Mouse (Mus musculus) heart, postnatal 10 days (tissue): ENCODE data around the gene 1110051M20Rik. TPM values are rescaled to one million over a fixed set of nuclear protein-coding genes. Genes with fewer than 3 reads are reported as not detected.
A peak's percentile ranks its signal among the peaks of the same experiment; 100 is the strongest.
"Not testable (repeated sequence)": the region's sequence is repeated elsewhere in the genome, so short reads cannot be mapped to it uniquely, and the experiment has no call there.

ENCODE experiments used
- DNase-seq, 2 experiments: peaks; one replicate each; pipeline ENCODE4 v3.0.0; 2021
- intact Hi-C: fragments of 180-260 bp; cut with DNase I; formaldehyde crosslinking; loops from one replicate; pipeline ENCODE4 v1.15.1; 2025
- microRNA-seq, 2 experiments: library from miRNA; unstranded; fragments of <30 nt; microRNA quantifications; one replicate each; pipeline ENCODE4 v1.2.0; 2022
- total RNA-seq, 2 experiments: library from RNA; stranded (reverse); gene quantifications; 2 replicates each; pipeline ENCODE4 v1.2.3; 2021

The 1110051M20Rik gene
- total RNA-seq, 2 experiments from 2014 or later, result 9.5 to 12.9 TPM

DNA sequence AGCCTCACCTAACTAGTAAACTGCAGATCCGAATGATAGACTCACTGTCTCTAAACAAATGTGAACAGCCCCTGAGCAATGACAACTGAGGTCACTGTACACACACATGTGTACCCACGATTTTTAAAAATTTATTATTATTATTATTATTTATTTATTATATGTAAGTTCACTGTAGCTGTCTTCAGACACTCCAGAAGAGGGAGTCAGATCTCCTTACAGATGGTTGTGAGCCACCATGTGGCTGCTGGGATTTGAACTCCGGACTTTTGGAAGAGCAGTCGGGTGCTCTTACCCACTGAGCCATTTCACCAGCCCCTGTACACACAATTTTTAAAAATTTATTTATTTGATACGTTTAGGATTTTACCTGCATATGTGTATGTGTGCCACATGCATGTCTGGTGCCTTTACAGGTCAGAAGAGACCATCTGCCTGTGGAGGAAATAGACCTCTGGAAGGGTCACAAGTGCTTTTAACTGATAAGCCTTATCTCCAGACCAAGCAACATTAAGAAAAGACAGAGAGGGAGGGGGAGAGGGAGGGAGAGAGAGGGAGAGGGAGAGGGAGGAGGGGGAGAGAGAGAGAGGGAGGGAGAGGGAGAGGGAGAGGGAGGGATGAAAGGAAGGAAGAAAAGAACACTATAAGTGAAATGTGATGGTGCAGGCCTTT lies 199.8 kb downstream of the 1110051M20Rik start:
- intact Hi-C loops, result no loop called here
- no peak for DNase-seq

DNA sequence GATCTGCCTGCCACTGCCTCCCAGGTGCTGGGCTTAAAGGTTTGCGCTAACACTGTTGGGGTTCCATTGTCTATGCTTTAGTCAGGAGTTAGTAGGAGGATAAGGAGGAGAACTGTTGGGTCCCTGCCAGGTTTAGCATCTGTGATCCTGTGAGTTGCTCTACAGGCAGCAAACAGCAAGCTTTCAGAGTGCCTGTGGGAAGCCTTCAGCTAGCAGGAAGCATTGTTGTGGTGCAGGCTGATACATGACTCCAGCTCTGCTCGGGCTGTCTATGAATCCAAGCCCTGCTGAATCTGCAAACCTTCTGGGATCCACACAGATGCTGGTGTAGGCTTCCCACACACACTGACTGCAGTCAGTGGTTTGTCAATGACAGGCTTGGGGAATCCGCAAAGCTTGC lies 201.1 kb downstream of the 1110051M20Rik start:
- intact Hi-C loops, result no loop called here
- no peak for DNase-seq

DNA sequence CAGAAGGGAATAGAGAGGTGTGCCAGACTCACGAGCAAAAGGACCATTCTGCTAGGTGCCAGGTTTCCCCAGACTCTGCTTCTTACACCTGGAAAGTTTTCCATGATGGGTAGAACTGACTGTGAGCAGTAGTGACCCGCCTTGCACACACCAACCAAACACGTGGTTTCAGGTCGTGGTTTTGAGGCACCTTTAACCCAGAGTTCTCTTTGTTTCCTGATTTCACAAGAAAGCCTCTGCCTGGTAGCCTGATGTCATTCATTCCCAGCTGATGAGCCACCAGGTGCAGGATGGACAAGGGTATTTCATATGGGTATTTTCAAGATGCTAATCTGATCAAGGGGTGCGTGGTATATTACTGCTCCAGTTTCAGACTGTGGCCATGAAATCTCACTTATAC lies 202.0 kb downstream of the 1110051M20Rik start:
- intact Hi-C loops, result no loop called here
- DNase-seq, result no peak

DNA sequence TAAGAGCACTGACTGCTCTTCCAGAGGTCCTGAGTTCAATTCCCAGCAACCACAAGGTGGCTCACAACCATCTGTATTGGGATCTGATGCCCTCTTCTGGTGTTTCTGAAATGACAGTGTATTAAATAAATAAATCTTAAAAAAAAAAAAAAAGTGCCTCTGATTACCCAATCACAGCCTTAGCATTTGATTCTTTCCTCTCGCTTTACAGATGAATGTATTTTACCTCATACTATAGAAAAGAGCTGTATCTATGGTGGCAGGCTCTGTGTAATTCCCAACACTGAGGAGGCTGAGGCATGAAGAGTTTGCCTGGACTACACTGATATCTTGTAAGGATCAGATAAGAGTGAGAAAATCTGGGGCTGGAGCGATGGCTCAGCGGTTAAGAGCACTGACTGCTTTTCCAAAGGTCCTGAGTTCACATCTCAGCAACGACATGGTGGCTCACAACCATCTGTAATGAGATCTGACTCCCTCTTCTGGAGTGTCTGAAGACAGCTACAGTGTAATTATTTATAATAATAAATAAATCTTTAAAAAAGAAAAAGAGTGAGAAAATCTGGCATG lies 206.9 kb downstream of the 1110051M20Rik start:
- intact Hi-C loops, result loop anchor here (5.0 kb wide), 1 partner anchor 120 kb away; the partner anchor contains the start of gene Mybpc3
- DNase-seq, result not testable (repeated sequence)

DNA sequence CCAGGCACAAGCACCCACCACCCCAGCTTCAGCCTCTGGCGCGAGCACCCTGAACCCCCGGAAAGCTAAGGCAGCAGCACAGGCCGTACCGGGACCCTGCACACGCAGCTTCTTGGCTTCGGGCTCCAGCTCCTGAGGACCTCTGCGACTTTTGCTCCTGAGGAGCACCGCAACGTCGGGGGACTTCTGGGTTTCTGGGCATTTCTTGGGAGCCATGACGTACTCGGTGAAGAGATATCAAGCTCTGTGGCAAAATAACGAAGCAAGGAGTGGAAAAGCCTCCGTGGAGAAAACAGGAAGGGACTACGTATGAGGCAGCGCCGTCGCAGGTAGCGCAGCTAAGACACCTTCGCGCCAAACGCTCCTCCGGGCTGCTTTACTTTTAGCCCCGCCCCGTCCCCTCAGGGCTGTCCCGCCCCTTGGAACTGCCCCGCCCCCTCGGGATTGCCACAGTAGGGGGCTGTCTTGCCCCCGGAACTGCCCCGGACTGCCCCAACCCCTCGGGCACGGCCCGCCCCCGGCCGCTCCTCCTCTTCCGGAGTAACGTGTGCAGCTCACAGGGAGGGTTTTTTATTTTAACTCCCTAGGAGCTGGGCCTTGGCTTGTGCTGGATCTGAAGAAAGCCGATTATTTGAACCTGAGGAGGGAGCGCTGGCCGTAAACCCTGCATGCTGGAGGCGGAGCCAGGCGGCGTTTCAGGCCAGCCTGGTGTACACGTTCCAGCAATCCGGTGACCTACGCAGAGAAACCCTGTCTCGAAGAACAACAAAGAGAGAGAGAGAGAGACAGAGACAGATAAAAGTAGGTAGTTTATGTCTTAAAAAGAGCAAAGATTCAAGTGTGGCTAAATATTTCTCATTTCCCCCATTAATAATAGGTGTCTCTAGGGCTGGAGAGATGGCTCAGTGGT lies 207.6 kb downstream of the 1110051M20Rik start, which contains the start of gene Ddb2:
Ddb2 (minus strand) TSS at position 382 of the 910 bp plus-strand sequence.
- intact Hi-C loops, result loop anchor here (5.0 kb wide), 1 partner anchor 120 kb away; the partner anchor contains the start of gene Mybpc3
- peak; percentile 93 to 95 for DNase-seq

DNA sequence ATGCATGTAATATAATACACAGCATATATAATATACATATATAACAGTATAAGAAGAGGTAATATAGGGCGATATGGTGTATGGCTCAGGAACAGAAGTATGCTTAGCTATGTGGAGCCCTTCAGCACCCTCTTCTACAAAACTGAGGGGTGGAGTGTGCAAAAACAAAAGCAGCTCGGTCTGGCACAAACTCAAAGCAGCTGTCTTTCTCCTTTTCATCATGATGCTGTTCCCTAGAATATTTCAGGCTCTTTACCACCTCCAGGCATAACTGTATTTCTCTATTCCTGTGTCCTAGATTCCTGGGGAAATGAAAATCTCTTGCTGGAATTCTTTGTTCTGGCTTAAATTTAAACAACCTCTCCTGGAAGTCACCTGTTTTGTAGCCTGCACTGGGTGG lies 214.8 kb downstream of the 1110051M20Rik start:
- intact Hi-C loops, result no loop called here
- no peak for DNase-seq

Small RNA genes lying within 50 kb of the gene (microRNA-seq; reads per million reads assigned to microRNA genes)
- gene Gm22071, result 0 reads per million in 2 experiments

Other genes with a start within 250 kb of the 1110051M20Rik start
- gene Nr1h3, start 241.9 kb downstream of the 1110051M20Rik start, total RNA-seq, result 1 to 10 TPM; 3.9 to 7.6 TPM
- 10 to 100 TPM; 19.1 to 23.8 TPM for gene Acp2, start 241.8 kb downstream of the 1110051M20Rik start, total RNA-seq
- 1 to 10 TPM; 5.4 to 6.7 TPM for gene Ddb2, start 207.7 kb downstream of the 1110051M20Rik start, total RNA-seq
- 100 to 1,000 TPM; 102 to 119 TPM for gene Pacsin3, start 188.8 kb downstream of the 1110051M20Rik start, total RNA-seq
- 10 to 100 TPM; 64.2 to 64.5 TPM for gene Arfgap2, start 179.7 kb downstream of the 1110051M20Rik start, total RNA-seq
- gene Lrp4, start 12.8 kb upstream of the 1110051M20Rik start, total RNA-seq, result 10 to 100 TPM; 11.4 to 13.3 TPM
- 10 to 100 TPM; 56.7 to 69.6 TPM for gene Ckap5, start 82.1 kb upstream of the 1110051M20Rik start, total RNA-seq
- under 1 TPM in 1 of 2 experiments, not detected in 1; 0.12 TPM for gene F2, start 191.7 kb upstream of the 1110051M20Rik start, total RNA-seq
- 10 to 100 TPM; 10.6 to 12.6 TPM for gene Zfp408, start 205.1 kb upstream of the 1110051M20Rik start, total RNA-seq
- 10 to 100 TPM; 50.3 to 51.9 TPM for gene Arhgap1, start 205.2 kb upstream of the 1110051M20Rik start, total RNA-seq